Mouse (Mus musculus): ENCODE measurements at regions not wholly inside any gene's neighbourhood (a gene's known extent, or its start where the extent isn't known, plus 50 kb on each side); places are given as distances from the start of the nearest gene placed in this dataset.

GRCm38 (mm10) chr12:98337644-98338043, 69.2 kb downstream of the Gpr65 start:
- no peak for DNase-seq

DNA sequence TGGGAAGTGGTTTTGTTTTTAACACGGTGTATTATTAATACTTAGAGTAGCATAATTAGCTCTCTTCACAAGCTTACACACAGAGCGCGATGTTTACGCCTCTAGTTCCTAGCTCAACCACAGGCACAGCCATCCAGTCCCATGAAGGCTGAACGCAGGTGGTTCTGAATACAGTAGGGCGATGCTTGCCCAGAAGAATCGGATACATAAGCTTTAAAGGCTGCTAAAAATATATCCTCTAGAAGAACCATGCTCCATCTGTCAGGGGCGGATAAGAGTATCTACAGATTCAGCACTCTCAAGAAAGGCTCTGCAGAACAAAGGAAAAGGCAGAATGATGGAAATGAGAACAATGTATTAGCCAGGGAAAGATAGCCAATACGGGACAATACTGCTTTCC, 71.1 kb downstream of the Gpr65 start:
- DNase-seq, result no peak

DNA sequence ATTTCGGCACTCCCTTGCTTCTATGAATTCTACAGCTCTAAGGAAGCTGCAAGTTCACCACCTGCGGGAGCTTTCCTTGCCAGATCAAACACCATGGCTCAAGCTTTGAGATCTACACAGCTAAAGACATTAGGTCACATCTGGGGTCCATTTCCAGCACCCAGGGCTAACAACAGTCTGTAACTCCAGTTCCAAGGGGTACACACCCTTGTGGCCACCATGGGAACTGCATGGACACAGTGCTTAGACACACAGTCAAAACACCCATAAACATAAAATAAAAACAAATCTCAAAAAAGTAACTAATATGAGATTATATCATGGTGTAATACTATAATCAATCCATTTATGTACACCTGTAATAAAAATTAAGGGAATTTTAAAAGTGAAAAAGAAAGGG, 73.7 kb downstream of the Gpr65 start:
- peak in 1 of 2 experiments; percentile 25 for DNase-seq

GRCm38 (mm10) chr12:98343653-98344052, 75.2 kb downstream of the Gpr65 start:
- no peak for DNase-seq

- DNase-seq, result no peak
Measured at GRCm38 (mm10) chr12:98347056-98347455, 78.6 kb downstream of the Gpr65 start.

- peak; percentile 45 to 75 for DNase-seq
Measured at GRCm38 (mm10) chr12:98347550-98348318, 79.3 kb downstream of the Gpr65 start.

DNA sequence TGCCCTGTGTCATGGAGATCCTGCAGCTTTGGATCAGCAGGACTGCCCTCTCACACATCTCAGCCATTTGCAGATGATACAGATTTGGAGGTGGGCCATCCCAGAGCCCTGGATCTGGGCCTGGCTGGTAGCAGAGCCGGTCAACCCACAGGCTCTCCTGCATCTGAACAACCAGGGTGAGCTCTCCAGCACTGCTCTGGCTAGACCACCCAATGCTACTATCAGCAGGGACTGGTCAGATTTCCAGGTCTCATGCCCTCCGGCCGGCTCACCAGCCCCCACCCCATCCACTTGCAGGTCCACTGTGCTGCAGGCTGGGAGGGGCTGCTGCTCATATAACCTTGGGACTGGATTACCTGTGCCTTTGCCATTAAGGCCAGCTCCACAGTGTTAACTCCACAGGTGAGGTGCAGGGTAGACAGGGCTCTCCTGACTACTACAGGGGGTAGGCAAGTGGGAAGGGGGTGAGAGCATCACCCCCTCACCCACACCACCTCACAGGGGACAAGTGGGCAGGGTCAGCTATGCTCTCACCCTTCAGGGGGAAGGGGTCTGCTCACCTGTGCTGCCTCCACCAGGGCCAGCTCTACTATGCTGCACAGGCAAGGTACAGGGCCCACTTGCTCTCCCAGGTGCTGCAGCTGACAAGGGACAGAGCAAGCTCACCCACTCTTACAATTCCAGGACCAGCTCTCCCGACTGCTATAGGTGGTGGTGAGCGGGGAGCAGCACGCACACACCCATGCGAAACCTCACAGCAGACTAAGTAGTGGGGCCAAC, 81.6 kb downstream of the Gpr65 start:
- DNase-seq, result no peak

DNA sequence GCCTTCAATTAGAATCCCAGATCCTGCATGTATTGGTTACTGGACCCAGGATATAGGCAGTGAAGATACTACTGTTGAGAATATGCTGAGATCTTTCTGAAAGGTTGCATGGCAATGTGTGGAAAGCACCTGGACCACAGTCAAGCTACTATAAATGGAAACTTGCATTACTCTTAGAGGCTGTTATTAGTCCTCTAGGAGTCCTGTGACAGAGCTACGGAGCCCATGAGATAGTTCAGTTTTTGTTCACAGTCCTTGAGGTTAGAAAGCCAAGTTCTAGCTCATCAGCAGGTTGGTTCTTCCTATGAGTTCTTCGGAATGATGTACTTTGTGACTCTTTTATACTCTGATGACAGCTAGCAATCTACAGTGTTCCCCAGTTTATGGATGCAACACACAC, 84.0 kb downstream of the Gpr65 start:
- no peak for DNase-seq

GRCm38 (mm10) chr12:98354545-98354944, 86.1 kb downstream of the Gpr65 start:
- DNase-seq, result no peak

DNA sequence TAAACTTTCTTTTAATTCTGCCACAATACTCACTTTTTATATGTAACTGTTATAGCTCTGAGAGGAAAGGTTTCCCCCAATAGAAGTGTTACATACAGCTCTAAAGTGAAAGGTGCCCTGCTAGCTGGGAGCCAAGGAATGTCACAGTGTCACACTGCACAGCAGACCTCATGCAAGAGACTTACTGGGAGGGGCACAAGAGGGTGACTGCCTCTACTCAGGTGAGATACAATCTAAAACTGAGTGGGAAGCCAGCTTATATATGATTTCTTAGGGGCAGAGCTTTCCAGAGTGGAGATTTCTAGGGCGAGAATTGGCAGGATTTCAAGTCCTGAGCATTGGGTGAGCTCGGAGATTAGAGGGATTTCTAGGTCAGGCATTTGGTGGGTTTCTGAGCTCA, 99.1 kb downstream of the Gpr65 start:
- no peak for DNase-seq

DNA sequence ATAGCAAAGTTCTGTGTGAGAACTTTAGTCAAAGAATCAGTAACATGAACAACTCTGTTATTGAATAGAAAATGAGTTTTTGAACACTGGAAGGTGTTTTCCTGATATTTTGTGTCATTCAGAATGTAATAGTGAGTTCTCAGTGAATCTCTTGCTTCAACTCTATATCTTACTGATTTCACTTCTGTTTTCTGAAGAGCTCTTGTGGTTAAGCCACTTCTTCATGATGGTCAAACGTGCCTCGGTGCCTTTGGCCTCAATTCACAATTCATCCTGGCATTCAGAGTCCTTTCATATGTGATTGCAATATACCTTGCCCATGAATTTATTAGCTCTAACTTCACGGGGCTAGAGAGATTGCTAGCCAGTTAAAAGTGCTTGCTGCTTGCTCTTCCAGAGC, 102.3 kb downstream of the Gpr65 start:
- no peak for DNase-seq

DNA sequence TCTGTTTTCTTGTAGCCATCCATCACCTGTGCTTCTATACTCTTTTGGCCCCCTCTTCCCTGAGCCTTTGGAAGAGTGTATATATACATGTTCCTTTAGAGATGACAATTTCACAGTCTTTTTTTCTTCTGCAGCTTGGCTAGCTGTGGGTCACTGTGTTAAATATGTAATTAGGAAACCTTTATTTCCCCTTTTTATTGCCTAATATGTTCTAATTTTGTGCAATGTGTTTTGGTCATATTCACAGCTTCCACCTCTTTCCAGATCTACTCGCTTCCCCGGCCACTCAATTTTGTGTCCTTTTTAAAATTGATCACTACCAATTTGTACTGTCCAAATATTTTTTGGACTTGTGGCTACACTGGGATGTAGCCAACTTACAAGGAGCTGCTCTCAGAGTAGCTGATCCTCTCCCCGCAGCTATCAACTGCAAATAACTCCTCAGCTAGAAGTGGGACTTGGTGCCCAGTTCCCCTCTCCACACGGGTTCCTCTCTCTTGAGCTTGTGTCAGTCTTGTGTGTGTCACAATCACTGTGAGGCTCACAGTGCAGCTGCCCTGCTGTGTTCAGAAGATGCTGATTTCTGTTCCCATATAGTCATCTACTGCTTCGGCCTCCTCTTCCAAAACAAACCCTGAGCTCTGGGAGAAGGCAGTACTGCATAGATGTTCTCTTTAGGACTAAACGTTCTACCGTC, 106.9 kb downstream of the Gpr65 start:
- DNase-seq, result no peak

Data from cerebellum, postnatal 25 days (tissue).